ENCODE assay signal across 26 mouse cellular contexts in genomic region chr7:96786262-96787044, GRCm38 (mm10).
DNase-seq lines count a peak whose midpoint lies in the region; ATAC-seq and TF ChIP-seq lines count a peak whose summit lies in the region.
"Had no signal": no experiment of that assay in that cellular context is flagged by ENCODE, and none has a peak within 500 bp of the region (broad histone marks: within the 10 kb centered on the region; RNA-seq: fewer than 3 reads in every experiment).

No protein-coding gene starts in this region.

- H3K4me1 ChIP-seq in heart, embryonic 13.5 days: 0 out of 2 replicates have a peak, but pooled peaks cover 1% of the 10 kb centered on the region
- peaks cover 64% of the 10 kb centered on the region for H3K4me1 ChIP-seq in limb, embryonic 10.5 days

- no peak for TF ChIP-seq CTCF in layer of hippocampus, adult 2 months (conservative IDR thresholded peaks at IDR 0.05)

- DNase-seq in heart, postnatal 36 days: no peak
- no peak for DNase-seq in layer of hippocampus, adult 2 months (ENCODE audit: low spot score in 2 of 2)
- DNase-seq in layer of hippocampus, postnatal 36 days: no peak
- peak; percentile 78 for DNase-seq in brain, embryonic 18.5 days (ENCODE audit: low read depth, low spot score)
- DNase-seq in limb, embryonic 10.5 days (ENCODE audit: low spot score): no peak
- no peak for DNase-seq in embryo, embryonic 11 days
- no peak for DNase-seq in adrenal gland, postnatal 36 days
- DNase-seq: B cell, adult 2 months; cerebellum, adult 2 months; cerebellum, postnatal 36 days; gastrocnemius, postnatal 14 days; heart, adult 11 months; heart, postnatal 10 days; lung, adult 18-20 months; lung, postnatal 10 days; right cerebral cortex, postnatal 14 days had no signal

- no peaks in the 10 kb centered on the region for H3K36me3 ChIP-seq in heart, embryonic 13.5 days
- peaks cover 33% of the 10 kb centered on the region for H3K36me3 ChIP-seq in limb, embryonic 10.5 days
- H3K36me3 ChIP-seq: G1E; liver, embryonic 12.5 days had no signal

- no peak overlapping the region for H3K4me3 ChIP-seq in heart, embryonic 13.5 days
- H3K4me3 ChIP-seq in layer of hippocampus, adult 2 months: no peak overlapping the region
- no peak overlapping the region for H3K4me3 ChIP-seq in limb, embryonic 10.5 days
- H3K4me3 ChIP-seq: limb, embryonic 13.5 days; liver, embryonic 12.5 days had no signal

- no peak overlapping the region for H3K9ac ChIP-seq in heart, embryonic 13.5 days
- H3K9ac ChIP-seq: limb, embryonic 13.5 days; liver, embryonic 12.5 days had no signal

- H3K4me2 ChIP-seq in heart, embryonic 13.5 days: no peak overlapping the region
- H3K4me2 ChIP-seq: heart, embryonic 11.5 days; limb, embryonic 13.5 days; liver, embryonic 12.5 days had no signal

- H3K27ac ChIP-seq in heart, embryonic 13.5 days (replicated peaks): 0 out of 2 replicates have a peak overlapping the region, but pooled peaks have one; percentile 15
- H3K27ac ChIP-seq in layer of hippocampus, adult 2 months: peak overlapping the region; percentile 46; the same call in 1 of the 2 replicates
- H3K27ac ChIP-seq in limb, embryonic 10.5 days: 0 out of 2 replicates have a peak overlapping the region, but pooled peaks have one; percentile 25
- H3K27ac ChIP-seq: limb, embryonic 13.5 days; liver, embryonic 12.5 days; stomach, postnatal 0 days had no signal

- H3K9me3 ChIP-seq in heart, embryonic 13.5 days: no peaks in the 10 kb centered on the region
- no peaks in the 10 kb centered on the region for H3K9me3 ChIP-seq in limb, embryonic 10.5 days (replicated peaks)
- H3K9me3 ChIP-seq: limb, embryonic 13.5 days; liver, embryonic 12.5 days had no signal

- intact Hi-C loops in heart, postnatal 36 days (cut with DNase I): no loop called here

- WGBS in heart, embryonic 13.5 days: 68% methylated on average over 5 of the region's 5 CpGs
- 74% methylated on average over 5 of the region's 5 CpGs for WGBS in limb, embryonic 10.5 days

- peaks cover 13% of the 10 kb centered on the region; the same call in 1 of the 2 replicates for H3K27me3 ChIP-seq in heart, embryonic 13.5 days (replicated peaks)
- H3K27me3 ChIP-seq in limb, embryonic 10.5 days (ENCODE audit: low read depth, poor library complexity, severe bottlenecking): peaks cover 23% of the 10 kb centered on the region
- H3K27me3 ChIP-seq: CH12.LX, Patski had no signal

- no peak for ATAC-seq in heart, embryonic 13.5 days (ENCODE audit: extremely low read depth, insufficient number of reproducible peaks, low FRiP score, low TSS enrichment)
- ATAC-seq: hindbrain, embryonic 16.5 days; intestine, embryonic 16.5 days; liver, embryonic 12.5 days; Patski had no signal
